Mouse (Mus musculus): ENCODE measurements around the gene Btnl6.

DNA sequence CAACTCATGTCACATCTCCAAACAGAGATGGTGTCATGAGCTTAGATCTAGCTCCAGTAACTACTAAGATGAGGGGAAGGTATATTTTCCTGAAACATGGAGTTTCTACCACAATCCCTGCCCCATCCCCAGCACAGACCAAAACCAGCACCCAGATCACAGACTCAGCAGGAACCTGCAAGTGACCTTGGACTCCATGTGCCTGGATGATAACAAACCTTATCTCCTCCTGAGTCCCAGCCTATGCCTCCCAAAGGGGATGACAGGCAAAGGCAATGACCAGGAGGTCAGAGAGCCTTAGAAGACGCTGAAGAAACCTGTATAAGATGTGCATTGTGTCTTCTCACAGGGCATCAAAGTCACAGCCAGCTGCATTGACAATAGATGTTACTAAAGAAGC lies 1.8 kb upstream of the Btnl6 start:
- TF ChIP-seq CTCF (IDR thresholded peaks at IDR 0.05; ENCODE audit: extremely low read depth, insufficient read depth, low read length) (no peak), POLR2A (IDR thresholded peaks at IDR 0.05; ENCODE audit: extremely low read depth, insufficient read depth, low read length) (no peak)

All from cortical plate, adult 2 months (tissue).